Mouse (Mus musculus) stomach, postnatal 0 days (tissue): ENCODE data around the gene Erbb4. TPM values are rescaled to one million over a fixed set of nuclear protein-coding genes. Genes with fewer than 3 reads are reported as not detected.

Experiments
- ATAC-seq: fragments of 200-750 bp; cut with Nextera tagmentation; 2 replicates; pipeline ENCODE4 v1.8.0; 2017; ENCODE audit not compliant: low FRiP score, low TSS enrichment
- DNase-seq: peaks from one replicate; pipeline ENCODE4 v3.0.0-alpha.2; 2016; ENCODE audit warnings: low spot score
- H3K27ac ChIP-seq: fragments of 300-500 bp; sonication (generic); replicated peaks from 2 replicates; pipeline ENCODE4 v1.5.1; 2014; ENCODE audit warnings: mild to moderate bottlenecking, control low read depth
- H3K27me3 ChIP-seq: fragments of 300-500 bp; sonication (generic); 2 replicates; pipeline ENCODE4 v1.6.1; 2014; ENCODE audit warnings: low read length; ENCODE audit not compliant: control insufficient read depth, insufficient read depth
- H3K36me3 ChIP-seq: fragments of 300-500 bp; sonication (generic); 2 replicates; pipeline ENCODE4 v1.6.1; 2014; ENCODE audit warnings: low read length, mixed read lengths; ENCODE audit not compliant: control insufficient read depth, insufficient read depth
- H3K4me1 ChIP-seq: fragments of 300-500 bp; sonication (generic); replicated peaks from 2 replicates; pipeline ENCODE4 v1.6.1; 2014; ENCODE audit warnings: antibody characterized with exemption; ENCODE audit not compliant: control insufficient read depth, insufficient read depth
- H3K4me2 ChIP-seq: fragments of 300-500 bp; sonication (generic); replicated peaks from 2 replicates; pipeline ENCODE4 v1.6.1; 2014; ENCODE audit warnings: low read depth, mild to moderate bottlenecking, control low read depth, moderate library complexity
- H3K4me3 ChIP-seq: fragments of 300-500 bp; sonication (generic); 2 replicates; pipeline ENCODE4 v1.5.1; 2014; ENCODE audit warnings: low read depth, low read length, control low read depth
- H3K9ac ChIP-seq: fragments of 300-500 bp; sonication (generic); 2 replicates; pipeline ENCODE4 v1.6.1; 2014; ENCODE audit warnings: mild to moderate bottlenecking, low read length, control low read depth, mixed read lengths
- H3K9me3 ChIP-seq: fragments of 300-500 bp; sonication (generic); 2 replicates; pipeline ENCODE4 v1.6.1; 2016; ENCODE audit warnings: low read length; ENCODE audit not compliant: control insufficient read depth
- CTCF ChIP-seq: IDR thresholded peaks from 2 replicates; pipeline ENCODE4 v1.5.1; 2016; ENCODE audit warnings: antibody characterized with exemption, low read depth, mild to moderate bottlenecking, moderate library complexity
- EP300 ChIP-seq: optimal IDR thresholded peaks from 2 replicates; pipeline ENCODE3; 2016; ENCODE audit warnings: antibody characterized with exemption
- WGBS: fragments of 180-500 bp; shearing (Covaris S2); extraction: QIAGEN DNeasy Blood & Tissue Kit; methylation state at CpG from one replicate; pipeline ENCODE4 v1.1.7; 2014; 5-methylcytosine and 5-hydroxymethylcytosine counted together
- polyA plus RNA-seq: library from polyadenylated mRNA; unstranded; fragments of >200 nt; fragmentation: Nextera tagmentation; extraction: Ambion mirVana; gene quantifications from 2 replicates; pipeline ENCODE4 v1.2.1, GENCODE M21; 2015

The Erbb4 gene
- 0.01 TPM in 1 of 2 replicates, not detected in the other for polyA plus RNA-seq

GRCm38 (mm10) chr1:69107485-69108158, at the start of gene Erbb4:
Gene Erbb4, minus strand, starts transcription at chr1:69108059.
- peaks cover 2% of the 10 kb centered on the region; the same call in 1 of the 2 replicates for H3K27me3 ChIP-seq
- H3K27ac ChIP-seq = no peak within 1 kb of the TSS
- peak; percentile 39; the same call in 1 of the 2 replicates for ATAC-seq
- peak; percentile 16 for DNase-seq
- H3K4me1 ChIP-seq = peaks cover 11% of the 10 kb centered on the region
- WGBS = under 1% methylated on average over 60 of the region's 63 CpGs
- H3K9ac ChIP-seq = 0 out of 2 replicates have a peak within 1 kb of the TSS, but pooled peaks have one; percentile 18
- H3K4me2 ChIP-seq = peak within 1 kb of the TSS; percentile 99
- no peaks in the 10 kb centered on the region for H3K36me3 ChIP-seq
- peak within 1 kb of the TSS; percentile 54 for H3K4me3 ChIP-seq
- TF ChIP-seq CTCF (no peak), EP300 (no peak)
- H3K9me3 ChIP-seq = no peaks in the 10 kb centered on the region

GRCm38 (mm10) chr1:69157346-69157745, 49.5 kb upstream of the Erbb4 start:
- TF ChIP-seq CTCF (no peak), EP300 (no peak)
- no peak for ATAC-seq
- no peak overlapping the region for H3K27ac ChIP-seq
- no peak for DNase-seq
- 69% methylated on average over 2 of the region's 2 CpGs for WGBS
- H3K4me1 ChIP-seq = no peaks in the 10 kb centered on the region
- no peaks in the 10 kb centered on the region for H3K27me3 ChIP-seq
- H3K4me2 ChIP-seq = no peak overlapping the region
- H3K9me3 ChIP-seq = no peaks in the 10 kb centered on the region
- H3K9ac ChIP-seq = no peak overlapping the region
- no peak overlapping the region for H3K4me3 ChIP-seq
- no peaks in the 10 kb centered on the region for H3K36me3 ChIP-seq

- H3K9ac ChIP-seq = no peak overlapping the region
- no peaks in the 10 kb centered on the region for H3K4me1 ChIP-seq
- no peaks in the 10 kb centered on the region for H3K27me3 ChIP-seq
- TF ChIP-seq EP300 (no peak), CTCF (no peak)
- no peak overlapping the region for H3K27ac ChIP-seq
- ATAC-seq = no peak
- H3K4me2 ChIP-seq = no peak overlapping the region
- DNase-seq = no peak
- H3K4me3 ChIP-seq = no peak overlapping the region
- H3K36me3 ChIP-seq = no peaks in the 10 kb centered on the region
- H3K9me3 ChIP-seq = no peaks in the 10 kb centered on the region
These were observed 33.5 kb upstream of the Erbb4 start for GRCm38 (mm10) chr1:69141341-69141740.

- Histone ChIP-seq H3K27me3 (no peaks in the 10 kb centered on the region), H3K4me1 (no peaks in the 10 kb centered on the region), H3K9ac (no peak overlapping the region), H3K27ac (no peak overlapping the region), H3K9me3 (no peaks in the 10 kb centered on the region), H3K36me3 (no peaks in the 10 kb centered on the region), H3K4me3 (no peak overlapping the region), H3K4me2 (no peak overlapping the region)
- WGBS = 57% methylated on average over 6 of the region's 6 CpGs
- no peak for TF ChIP-seq EP300
- TF ChIP-seq CTCF = no peak
- no peak for DNase-seq
- ATAC-seq = no peak
These were observed 31.6 kb upstream of the Erbb4 start for GRCm38 (mm10) chr1:69139519-69139868.

- Histone ChIP-seq H3K4me3 (no peak overlapping the region), H3K4me1 (no peaks in the 10 kb centered on the region), H3K36me3 (no peaks in the 10 kb centered on the region), H3K9ac (no peak overlapping the region), H3K4me2 (no peak overlapping the region), H3K27me3 (no peaks in the 10 kb centered on the region), H3K27ac (no peak overlapping the region), H3K9me3 (no peaks in the 10 kb centered on the region)
- ATAC-seq (no peak), DNase-seq (peak; percentile 40)
- TF ChIP-seq EP300 (no peak), CTCF (peak; percentile 88)
- WGBS = 35% methylated on average over 4 of the region's 4 CpGs
These were observed 31.1 kb upstream of the Erbb4 start for GRCm38 (mm10) chr1:69138856-69139518.

- no peak overlapping the region for H3K4me3 ChIP-seq
- H3K9me3 ChIP-seq = no peaks in the 10 kb centered on the region
- H3K4me2 ChIP-seq = no peak overlapping the region
- no peak for TF ChIP-seq EP300
- no peak for TF ChIP-seq CTCF
- no peaks in the 10 kb centered on the region for H3K4me1 ChIP-seq
- no peak overlapping the region for H3K27ac ChIP-seq
- H3K27me3 ChIP-seq = no peaks in the 10 kb centered on the region
- no peak overlapping the region for H3K9ac ChIP-seq
- ATAC-seq (no peak), DNase-seq (no peak)
- WGBS = 87% methylated on average over 1 of the region's 1 CpGs
- H3K36me3 ChIP-seq = no peaks in the 10 kb centered on the region
These were observed 16.4 kb upstream of the Erbb4 start for GRCm38 (mm10) chr1:69124147-69124848.
